Mouse (Mus musculus) ES-Bruce4 (cell line): ENCODE results near the gene Man1c1. TPM values are rescaled to one million over a fixed set of nuclear protein-coding genes. Genes with fewer than 3 reads are reported as not detected.

Experiments
- H3K27ac ChIP-seq: 2 replicates; pipeline ENCODE4 v1.5.1; 2012; ENCODE audit warnings: low read length, inconsistent platforms; ENCODE audit not compliant: insufficient read depth
- H3K27me3 ChIP-seq: 2 replicates; pipeline ENCODE4 v1.6.1; 2012; ENCODE audit warnings: mild to moderate bottlenecking, low read length, inconsistent platforms; ENCODE audit not compliant: control insufficient read depth, poor library complexity, insufficient read depth, severe bottlenecking
- H3K36me3 ChIP-seq: 2 replicates; pipeline ENCODE4 v1.6.1; 2012; ENCODE audit warnings: inconsistent platforms, mild to moderate bottlenecking, low read length, moderate library complexity; ENCODE audit not compliant: control insufficient read depth, poor library complexity, insufficient read depth, severe bottlenecking
- H3K4me1 ChIP-seq: one replicate; pipeline ENCODE4 v1.8.1; 2011; ENCODE audit warnings: low read length; ENCODE audit not compliant: control insufficient read depth, insufficient read depth
- H3K4me3 ChIP-seq: 2 replicates; pipeline ENCODE4 v1.5.1; 2011; ENCODE audit warnings: low read depth, mild to moderate bottlenecking, low read length
- H3K9ac ChIP-seq: 2 replicates; pipeline ENCODE4 v1.6.1; 2012; ENCODE audit warnings: low read depth, mild to moderate bottlenecking, inconsistent platforms; ENCODE audit not compliant: poor library complexity, severe bottlenecking
- H3K9me3 ChIP-seq: replicated peaks from 2 replicates; pipeline ENCODE4 v1.6.1; 2012; ENCODE audit warnings: mild to moderate bottlenecking, low read length, inconsistent platforms; ENCODE audit not compliant: control insufficient read depth, poor library complexity, insufficient read depth, severe bottlenecking
- CTCF ChIP-seq: IDR thresholded peaks from one replicate; pipeline ENCODE4 v1.8.1; 2011; ENCODE audit warnings: low read depth, low read length
- EP300 ChIP-seq: IDR thresholded peaks from 2 replicates; pipeline ENCODE4 v1.6.1; 2011; ENCODE audit warnings: low read depth, low read length; ENCODE audit not compliant: insufficient read depth
- POLR2A ChIP-seq: IDR thresholded peaks from one replicate; pipeline ENCODE4 v1.8.1; 2011; ENCODE audit warnings: low read length; ENCODE audit not compliant: insufficient read depth
- polyA plus RNA-seq: library from polyadenylated mRNA; stranded (reverse); fragments of >200 nt; gene quantifications from 2 replicates; pipeline ENCODE4 v1.2.4, GENCODE M21; 2011; ENCODE audit warnings: low read depth; ENCODE audit not compliant: missing spikeins, insufficient read depth, insufficient read length

Man1c1 gene
- polyA plus RNA-seq, 1 experiment: 7.1 TPM

DNA sequence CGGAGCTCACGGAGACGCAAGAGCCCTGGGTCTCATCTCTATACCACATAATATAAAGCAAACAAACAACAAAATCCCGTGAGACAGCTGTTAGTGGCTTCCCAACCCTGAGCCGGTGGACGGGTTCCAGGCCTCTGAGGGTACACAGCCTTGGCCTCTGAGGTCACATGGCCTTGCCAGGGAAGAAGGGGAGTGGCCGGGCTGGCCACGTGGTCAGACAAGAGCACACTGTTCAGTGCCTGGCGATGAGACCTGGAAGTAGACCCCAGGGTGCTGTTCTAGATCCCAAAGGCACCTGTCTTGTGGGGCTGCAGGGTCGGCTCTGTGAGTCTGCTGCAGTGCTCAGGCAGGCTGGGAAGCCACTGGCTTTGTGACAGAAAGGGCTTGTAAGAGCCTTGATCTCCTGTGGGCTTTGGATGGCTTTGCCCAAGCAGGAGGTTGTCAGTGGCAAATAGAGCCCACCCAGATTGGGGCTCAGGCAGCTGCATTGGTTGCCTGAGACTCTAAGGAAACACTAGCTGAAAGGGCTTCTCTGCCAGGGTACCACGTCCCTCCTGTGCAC lies 116.4 kb downstream of the Man1c1 start:
- H3K27ac ChIP-seq: no peak overlapping the region
- no peaks in the 10 kb centered on the region for H3K27me3 ChIP-seq
- TF ChIP-seq CTCF (no peak), POLR2A (no peak), EP300 (no peak)
- H3K9ac ChIP-seq: no peak overlapping the region
- H3K9me3 ChIP-seq: no peaks in the 10 kb centered on the region
- no peaks in the 10 kb centered on the region for H3K4me1 ChIP-seq
- no peaks in the 10 kb centered on the region for H3K36me3 ChIP-seq
- H3K4me3 ChIP-seq: no peak overlapping the region

DNA sequence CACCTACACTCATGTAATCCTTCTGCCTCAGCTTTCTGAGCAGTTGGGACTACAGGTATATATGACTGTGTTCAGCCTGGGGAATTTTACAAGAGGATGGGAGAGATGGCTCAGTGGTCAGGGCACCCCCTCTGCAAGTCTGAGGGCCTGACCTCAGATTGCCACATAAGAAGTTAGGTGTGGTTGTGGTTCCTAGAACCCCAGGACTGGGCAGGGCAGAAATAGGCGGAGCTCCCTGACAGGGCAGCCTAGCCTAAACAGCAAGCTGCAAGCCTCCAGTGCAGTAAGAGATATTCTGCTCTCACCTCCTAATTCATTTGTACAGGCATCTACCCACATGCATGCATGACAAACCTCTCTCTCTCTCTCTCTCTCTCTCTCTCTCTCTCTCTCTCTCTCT lies 117.5 kb downstream of the Man1c1 start:
- no peak for TF ChIP-seq CTCF
- no peak for TF ChIP-seq EP300
- TF ChIP-seq POLR2A: no peak
- no peaks in the 10 kb centered on the region for H3K36me3 ChIP-seq
- H3K9ac ChIP-seq: no peak overlapping the region
- no peaks in the 10 kb centered on the region for H3K27me3 ChIP-seq
- H3K27ac ChIP-seq: no peak overlapping the region
- H3K4me1 ChIP-seq: no peaks in the 10 kb centered on the region
- no peak overlapping the region for H3K4me3 ChIP-seq
- H3K9me3 ChIP-seq: no peaks in the 10 kb centered on the region

DNA sequence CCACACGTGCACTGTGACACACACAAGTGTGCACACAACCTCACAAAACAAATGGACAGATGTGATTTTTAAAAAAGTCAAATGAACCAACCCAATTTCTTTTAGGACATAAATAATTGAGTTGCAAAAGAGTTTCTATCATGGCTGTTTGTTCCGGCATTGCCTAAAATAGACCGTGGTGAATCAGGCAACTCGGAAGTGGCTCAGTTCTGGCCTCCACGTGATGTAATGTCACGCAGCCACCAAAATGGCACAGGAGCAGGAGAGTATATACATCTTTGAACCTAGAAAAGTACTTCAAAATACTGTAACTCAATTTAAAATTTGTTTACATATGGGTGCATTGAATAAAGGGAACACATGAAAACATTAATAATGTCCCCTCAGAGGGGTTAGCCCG lies 118.0 kb downstream of the Man1c1 start:
- H3K9ac ChIP-seq: no peak overlapping the region
- no peak for TF ChIP-seq EP300
- no peak for TF ChIP-seq POLR2A
- TF ChIP-seq CTCF: no peak
- H3K36me3 ChIP-seq: no peaks in the 10 kb centered on the region
- H3K4me1 ChIP-seq: no peaks in the 10 kb centered on the region
- no peak overlapping the region for H3K4me3 ChIP-seq
- H3K27ac ChIP-seq: no peak overlapping the region
- no peaks in the 10 kb centered on the region for H3K9me3 ChIP-seq
- no peaks in the 10 kb centered on the region for H3K27me3 ChIP-seq

DNA sequence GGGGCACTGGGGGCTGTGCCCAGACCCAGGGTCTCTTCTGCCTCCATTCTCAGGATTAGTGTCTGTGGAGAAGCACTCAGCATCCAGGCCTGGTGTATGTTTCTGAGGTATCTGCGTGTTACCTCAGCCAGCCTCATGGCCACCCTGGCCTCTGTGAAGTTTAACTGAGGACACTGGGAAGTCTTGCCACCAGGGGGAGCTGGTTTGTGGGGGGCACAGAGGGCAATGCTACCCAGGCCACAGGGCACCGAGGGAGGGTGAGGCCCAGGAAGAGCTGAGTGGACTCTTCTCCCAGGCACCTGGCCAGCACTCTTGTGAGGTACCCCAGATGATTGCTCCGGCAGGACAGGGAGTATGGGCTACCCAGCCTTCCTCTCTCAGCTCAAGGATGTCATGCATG lies 120.6 kb downstream of the Man1c1 start:
- no peak overlapping the region for H3K27ac ChIP-seq
- no peaks in the 10 kb centered on the region for H3K27me3 ChIP-seq
- no peaks in the 10 kb centered on the region for H3K4me1 ChIP-seq
- no peaks in the 10 kb centered on the region for H3K36me3 ChIP-seq
- no peaks in the 10 kb centered on the region for H3K9me3 ChIP-seq
- no peak overlapping the region for H3K4me3 ChIP-seq
- no peak overlapping the region for H3K9ac ChIP-seq
- peak; percentile 37 for TF ChIP-seq CTCF
- TF ChIP-seq EP300: no peak
- TF ChIP-seq POLR2A: no peak

DNA sequence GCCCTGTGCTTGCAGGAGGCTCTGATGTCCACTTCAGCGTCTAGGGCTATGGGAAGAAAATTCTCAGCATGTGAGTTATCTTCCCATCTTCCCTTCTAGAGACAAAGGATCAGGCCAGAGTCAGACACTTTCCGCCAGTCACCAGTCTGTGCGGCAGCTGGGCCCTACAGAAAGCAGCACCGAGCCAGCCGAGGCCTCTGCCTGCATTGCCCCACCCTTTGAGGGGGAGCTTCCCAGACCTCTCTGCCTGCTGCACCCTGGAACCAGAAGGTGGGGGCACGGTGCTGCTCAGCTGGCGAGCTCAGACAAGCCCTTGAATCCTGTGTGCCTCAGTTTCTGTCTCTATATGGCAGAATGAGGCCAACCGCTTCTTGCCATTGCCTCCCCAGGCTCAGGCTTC lies 122.7 kb downstream of the Man1c1 start:
- Histone ChIP-seq H3K4me1 (no peaks in the 10 kb centered on the region), H3K27me3 (no peaks in the 10 kb centered on the region), H3K36me3 (no peaks in the 10 kb centered on the region), H3K9me3 (no peaks in the 10 kb centered on the region), H3K4me3 (no peak overlapping the region), H3K9ac (no peak overlapping the region), H3K27ac (no peak overlapping the region)
- TF ChIP-seq POLR2A (no peak), EP300 (no peak), CTCF (no peak)

DNA sequence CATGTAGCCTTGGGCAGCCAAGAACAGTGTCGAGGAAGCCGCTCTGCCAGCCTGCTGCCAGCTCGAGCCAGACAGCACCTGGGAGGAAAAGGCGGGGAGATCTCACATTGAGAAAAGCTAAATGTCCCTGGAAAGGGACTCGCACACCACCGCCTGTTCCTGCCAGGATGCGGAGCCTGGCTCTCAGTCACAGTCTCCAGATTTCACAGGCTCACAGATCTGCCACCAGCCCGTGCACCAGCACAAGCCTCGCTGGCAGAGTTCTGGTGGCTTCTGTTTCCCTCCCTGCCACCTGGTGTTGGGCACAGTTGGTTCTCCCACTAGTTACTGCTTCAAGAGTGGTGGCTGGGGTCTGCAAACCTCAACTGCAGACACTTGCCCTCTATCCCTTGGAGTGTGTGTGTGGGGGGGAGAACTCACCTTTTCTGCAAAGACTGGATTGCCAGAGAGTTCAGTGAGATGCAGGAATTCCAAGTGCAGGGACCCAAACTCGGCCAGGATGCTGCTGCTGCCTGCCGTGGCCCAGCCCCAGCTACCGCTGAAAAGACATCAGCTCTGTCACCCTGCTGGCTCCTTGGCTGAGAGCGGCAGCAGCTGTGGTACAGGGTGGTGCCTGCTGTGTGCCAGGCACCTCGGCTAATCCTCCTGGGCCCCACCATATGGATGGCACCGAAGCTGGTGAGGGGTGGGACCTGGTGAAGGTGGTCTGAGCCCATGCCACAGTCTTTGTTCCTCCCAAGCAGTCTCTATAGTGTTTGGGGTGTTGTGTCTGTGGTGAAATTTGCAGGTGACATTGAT lies 123.5 kb downstream of the Man1c1 start:
- no peaks in the 10 kb centered on the region for H3K4me1 ChIP-seq

More for the DNA sequence above, 123.5 kb downstream of the Man1c1 start:
- H3K27ac ChIP-seq: no peak overlapping the region
- no peaks in the 10 kb centered on the region for H3K9me3 ChIP-seq
- H3K4me3 ChIP-seq: no peak overlapping the region
- H3K27me3 ChIP-seq: no peaks in the 10 kb centered on the region
- H3K36me3 ChIP-seq: no peaks in the 10 kb centered on the region
- H3K9ac ChIP-seq: no peak overlapping the region
- no peak for TF ChIP-seq CTCF
- TF ChIP-seq POLR2A: no peak
- no peak for TF ChIP-seq EP300
